Mouse (Mus musculus): ENCODE results near the gene Rab4a. TPM values are rescaled to one million over a fixed set of nuclear protein-coding genes. Genes with fewer than 3 reads are reported as not detected.

Rab4a gene
- polyA plus RNA-seq, 1 experiment from 2014 or later, result 42.3 TPM

DNA sequence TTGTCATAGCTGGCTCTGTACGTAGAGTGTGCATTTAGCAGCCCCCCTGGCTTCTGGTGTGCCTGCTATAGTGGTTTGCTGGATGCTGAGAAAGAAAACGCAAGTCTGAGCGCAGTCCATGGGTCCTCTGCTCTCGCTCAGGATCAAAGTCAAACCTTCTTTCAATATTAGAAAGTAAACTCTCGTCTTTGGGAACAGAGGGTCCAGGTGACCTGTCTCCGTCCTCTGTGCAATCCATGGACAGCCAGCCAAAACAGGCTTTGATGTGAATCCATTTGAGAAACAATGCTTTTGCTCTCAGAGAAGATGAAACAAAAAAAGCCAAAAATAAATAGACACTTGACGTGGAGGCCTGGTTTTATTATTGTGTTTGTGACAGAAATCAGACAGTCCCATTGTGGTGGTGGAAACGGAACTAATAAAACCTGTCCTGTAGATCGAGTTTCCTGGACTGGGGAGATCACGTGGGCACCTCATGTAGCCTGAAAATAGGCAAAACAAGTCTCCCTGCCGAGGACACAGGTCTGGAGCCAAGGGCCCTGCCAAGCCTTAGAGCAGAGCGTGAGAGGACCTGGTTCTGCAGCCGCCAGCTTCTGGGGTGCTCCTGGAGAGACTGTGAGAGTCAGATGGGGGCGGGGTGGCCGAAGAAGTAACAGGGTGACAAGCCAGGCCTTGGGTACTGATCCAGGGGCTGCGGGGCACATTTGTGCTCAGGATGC is 7.5 kb downstream of the Rab4a start:
- WGBS, result 75% methylated on average over 16 of the region's 16 CpGs
- H3K36me3 ChIP-seq, result peaks cover 9% of the 10 kb centered on the region
- ATAC-seq (ENCODE audit: insufficient number of reproducible peaks, low FRiP score), result no peak; the same call in 1 of the 2 replicates
- no peaks in the 10 kb centered on the region for H3K9me3 ChIP-seq (replicated peaks)
- peaks cover 34% of the 10 kb centered on the region for H3K4me1 ChIP-seq (replicated peaks)
- H3K4me3 ChIP-seq, result no peak overlapping the region
- 0 out of 2 replicates have a peak overlapping the region, but pooled peaks have one; percentile 23 for H3K9ac ChIP-seq
- no peak overlapping the region for H3K27ac ChIP-seq (ENCODE audit: poor library complexity, severe bottlenecking)
- H3K27me3 ChIP-seq (replicated peaks), result no peaks in the 10 kb centered on the region
- no peak overlapping the region for H3K4me2 ChIP-seq

DNA sequence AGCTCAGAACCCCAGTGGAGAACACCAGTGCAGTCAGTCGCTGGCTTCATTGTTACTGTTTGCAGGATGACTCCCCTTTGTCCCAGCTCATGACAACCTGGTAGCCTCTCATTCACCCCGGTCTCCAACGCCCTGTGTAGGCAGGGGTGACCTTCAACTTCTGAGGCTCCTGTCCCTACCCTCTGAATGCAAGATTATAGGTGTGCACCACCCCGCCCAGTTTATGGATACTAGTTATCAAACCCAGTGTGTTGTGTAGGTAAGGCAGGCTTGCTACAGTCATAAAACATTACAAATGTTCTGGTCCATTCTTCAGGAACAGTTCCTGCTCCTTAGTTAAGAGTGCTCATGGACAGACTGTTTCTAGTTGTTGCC is 8.1 kb downstream of the Rab4a start:
- H3K4me2 ChIP-seq, result no peak overlapping the region
- no peak for ATAC-seq (ENCODE audit: insufficient number of reproducible peaks, low FRiP score)
- H3K36me3 ChIP-seq, result peaks cover 9% of the 10 kb centered on the region
- no peaks in the 10 kb centered on the region for H3K27me3 ChIP-seq (replicated peaks)
- 0 out of 2 replicates have a peak overlapping the region, but pooled peaks have one; percentile 23 for H3K9ac ChIP-seq
- no peak overlapping the region for H3K4me3 ChIP-seq
- H3K9me3 ChIP-seq (replicated peaks), result no peaks in the 10 kb centered on the region
- H3K4me1 ChIP-seq (replicated peaks), result peaks cover 34% of the 10 kb centered on the region
- 82% methylated on average over 4 of the region's 4 CpGs for WGBS
- no peak overlapping the region for H3K27ac ChIP-seq (ENCODE audit: poor library complexity, severe bottlenecking)

DNA sequence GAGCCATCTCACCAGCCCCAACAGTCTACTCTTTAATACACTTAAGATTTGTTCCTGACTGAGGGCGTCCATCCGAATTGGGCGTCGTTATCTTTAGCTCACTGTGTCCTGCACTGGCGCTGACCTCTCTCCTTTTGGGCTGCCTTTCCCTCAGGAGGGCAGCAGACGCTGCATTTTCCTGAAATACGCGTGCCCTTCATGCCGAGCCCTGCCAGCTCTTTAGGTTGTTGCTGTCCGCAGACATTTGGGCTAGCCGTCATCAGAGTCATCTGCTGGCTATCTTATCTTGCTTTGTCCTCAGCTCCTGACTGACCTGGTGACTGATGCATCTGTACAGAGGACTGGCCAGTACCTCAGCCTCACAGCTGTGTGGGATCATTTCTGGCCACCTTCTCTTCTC is 9.5 kb downstream of the Rab4a start:
- H3K27ac ChIP-seq (ENCODE audit: poor library complexity, severe bottlenecking), result no peak overlapping the region
- peaks cover 34% of the 10 kb centered on the region for H3K4me1 ChIP-seq (replicated peaks)
- peaks cover 9% of the 10 kb centered on the region for H3K36me3 ChIP-seq
- H3K9me3 ChIP-seq (replicated peaks), result no peaks in the 10 kb centered on the region
- no peak overlapping the region for H3K9ac ChIP-seq
- no peak for ATAC-seq (ENCODE audit: insufficient number of reproducible peaks, low FRiP score)
- no peak overlapping the region for H3K4me3 ChIP-seq
- no peaks in the 10 kb centered on the region for H3K27me3 ChIP-seq (replicated peaks)
- H3K4me2 ChIP-seq, result no peak overlapping the region
- WGBS, result 41% methylated on average over 11 of the region's 11 CpGs

DNA sequence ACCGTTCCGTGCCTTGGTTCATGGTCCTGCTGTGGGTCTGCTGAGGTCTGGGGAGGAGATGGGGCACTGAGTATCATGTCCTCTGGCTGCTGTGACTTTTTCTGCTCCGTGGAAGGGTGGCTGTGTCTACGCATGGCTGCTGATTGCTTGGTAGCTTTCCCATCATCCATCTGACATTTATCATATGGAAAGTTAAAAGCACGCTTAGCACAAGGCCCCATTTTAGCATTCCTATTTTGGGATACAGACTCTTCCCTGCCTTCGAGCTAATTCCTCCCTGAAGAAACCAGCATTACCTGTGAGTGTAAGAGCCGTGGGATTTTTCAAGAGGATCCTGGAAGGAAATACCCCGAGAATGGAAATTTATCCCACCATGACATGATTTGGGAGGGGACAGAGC is 11.2 kb downstream of the Rab4a start:
- H3K4me3 ChIP-seq, result no peak overlapping the region
- peaks cover 9% of the 10 kb centered on the region for H3K36me3 ChIP-seq
- H3K4me2 ChIP-seq, result no peak overlapping the region
- H3K9me3 ChIP-seq (replicated peaks), result no peaks in the 10 kb centered on the region
- no peaks in the 10 kb centered on the region for H3K27me3 ChIP-seq (replicated peaks)
- no peak overlapping the region for H3K27ac ChIP-seq (ENCODE audit: poor library complexity, severe bottlenecking)
- no peak for ATAC-seq (ENCODE audit: insufficient number of reproducible peaks, low FRiP score)
- peaks cover 29% of the 10 kb centered on the region for H3K4me1 ChIP-seq (replicated peaks)
- WGBS, result 68% methylated on average over 8 of the region's 8 CpGs
- no peak overlapping the region for H3K9ac ChIP-seq

DNA sequence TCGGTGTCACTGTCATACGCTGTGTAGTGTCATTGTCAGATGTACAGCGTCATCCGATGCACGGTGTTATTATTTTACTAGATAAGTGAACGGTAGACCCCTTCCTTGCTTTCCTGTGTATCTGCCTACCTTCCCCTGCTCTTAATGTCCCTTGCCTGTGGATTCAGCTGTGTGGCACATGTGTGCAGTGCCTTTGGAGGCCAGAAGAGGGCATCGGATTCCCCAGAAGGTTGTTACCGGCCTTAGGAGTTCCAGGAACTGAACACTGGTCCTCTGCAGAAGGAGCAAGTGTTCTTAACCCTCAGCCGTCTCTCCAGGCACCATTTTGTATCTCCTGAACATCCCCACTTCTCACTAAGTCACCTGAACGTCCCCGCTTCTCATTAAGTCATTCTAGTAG is 12.0 kb downstream of the Rab4a start:
- ATAC-seq (ENCODE audit: insufficient number of reproducible peaks, low FRiP score), result no peak
- H3K9me3 ChIP-seq (replicated peaks), result no peaks in the 10 kb centered on the region
- H3K27ac ChIP-seq (ENCODE audit: poor library complexity, severe bottlenecking), result no peak overlapping the region
- no peaks in the 10 kb centered on the region for H3K27me3 ChIP-seq (replicated peaks)
- H3K9ac ChIP-seq, result no peak overlapping the region
- H3K4me1 ChIP-seq (replicated peaks), result peaks cover 29% of the 10 kb centered on the region
- no peak overlapping the region for H3K4me2 ChIP-seq
- H3K4me3 ChIP-seq, result no peak overlapping the region
- peaks cover 11% of the 10 kb centered on the region for H3K36me3 ChIP-seq
- 83% methylated on average over 11 of the region's 11 CpGs for WGBS

DNA sequence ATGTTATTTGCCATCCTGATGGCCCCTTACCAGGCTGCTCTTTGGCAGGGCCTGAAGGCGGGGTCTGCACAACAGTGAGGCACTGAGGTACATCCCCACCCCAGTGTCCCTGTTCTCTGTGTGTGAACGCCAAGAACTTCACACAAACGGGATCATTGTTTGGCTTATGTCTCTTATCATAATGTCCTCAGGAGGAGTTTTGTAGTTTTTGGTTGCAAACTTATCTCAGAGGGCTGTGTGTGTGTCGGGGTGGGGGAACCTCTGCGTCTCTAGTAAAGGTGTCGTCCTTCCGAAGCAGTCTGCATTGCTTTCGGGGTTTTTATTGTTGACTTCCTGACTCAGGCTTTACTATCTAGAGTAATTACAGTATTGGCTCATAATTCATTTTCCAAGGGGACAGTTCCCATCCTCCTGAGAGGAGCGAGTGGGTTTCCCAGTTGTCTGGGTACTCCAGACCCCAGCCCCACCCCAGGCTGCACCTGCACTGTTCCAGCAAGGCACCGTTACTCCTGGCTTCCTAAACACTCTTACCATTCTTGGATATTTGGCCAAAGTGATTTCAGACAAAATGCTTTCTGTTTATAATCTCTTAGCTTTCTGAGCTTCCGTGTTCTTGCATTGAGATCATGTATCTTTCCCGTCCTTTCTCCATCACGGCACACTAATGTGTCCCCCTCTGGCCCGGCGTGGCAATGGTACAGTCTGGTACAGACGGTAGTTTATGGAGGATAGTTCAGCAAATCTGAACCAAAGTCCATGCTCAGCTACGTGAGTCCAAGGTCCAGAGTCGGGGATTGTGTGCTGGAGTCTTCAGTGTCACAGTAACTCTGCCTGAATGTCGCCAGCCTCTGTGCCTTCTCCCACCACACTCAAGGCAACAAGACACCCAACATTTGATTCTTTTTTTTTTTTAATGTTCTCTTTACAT is 14.2 kb downstream of the Rab4a start:
- 82% methylated on average over 19 of the region's 19 CpGs for WGBS
- Histone ChIP-seq H3K9ac (no peak overlapping the region), H3K4me3 (no peak overlapping the region), H3K4me2 (no peak overlapping the region), H3K36me3 (peaks cover 29% of the 10 kb centered on the region), H3K9me3 (replicated peaks) (peaks cover 3% of the 10 kb centered on the region; the same call in 1 of the 2 replicates), H3K4me1 (replicated peaks) (peaks cover 21% of the 10 kb centered on the region), H3K27me3 (replicated peaks) (no peaks in the 10 kb centered on the region), H3K27ac (ENCODE audit: poor library complexity, severe bottlenecking) (no peak overlapping the region)
- ATAC-seq (ENCODE audit: insufficient number of reproducible peaks, low FRiP score), result no peak

DNA sequence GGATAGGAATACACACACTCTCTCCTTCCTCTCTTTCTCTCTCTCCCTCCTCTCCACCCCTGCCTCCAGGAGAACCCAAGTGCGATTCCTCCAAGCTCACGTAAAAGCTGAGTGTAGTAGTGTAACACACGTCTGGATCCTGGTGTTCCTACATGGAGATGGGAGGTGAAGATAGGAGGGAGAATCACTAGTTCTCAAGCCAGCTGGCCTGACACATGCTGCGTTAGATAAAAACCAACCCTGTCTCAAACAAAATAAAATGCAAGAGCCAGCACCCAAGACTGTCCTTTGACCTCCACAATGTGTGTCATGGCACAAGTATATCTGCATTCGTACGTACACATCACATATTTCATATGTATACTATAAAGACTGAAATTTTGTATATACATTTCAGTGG is 15.0 kb downstream of the Rab4a start:
- Histone ChIP-seq H3K27ac (ENCODE audit: poor library complexity, severe bottlenecking) (no peak overlapping the region), H3K4me1 (replicated peaks) (peaks cover 15% of the 10 kb centered on the region), H3K36me3 (peaks cover 31% of the 10 kb centered on the region), H3K9me3 (replicated peaks) (peaks cover 3% of the 10 kb centered on the region; the same call in 1 of the 2 replicates), H3K27me3 (replicated peaks) (no peaks in the 10 kb centered on the region), H3K4me3 (no peak overlapping the region), H3K4me2 (no peak overlapping the region), H3K9ac (no peak overlapping the region)
- no peak for ATAC-seq (ENCODE audit: insufficient number of reproducible peaks, low FRiP score)
- 86% methylated on average over 6 of the region's 6 CpGs for WGBS

DNA sequence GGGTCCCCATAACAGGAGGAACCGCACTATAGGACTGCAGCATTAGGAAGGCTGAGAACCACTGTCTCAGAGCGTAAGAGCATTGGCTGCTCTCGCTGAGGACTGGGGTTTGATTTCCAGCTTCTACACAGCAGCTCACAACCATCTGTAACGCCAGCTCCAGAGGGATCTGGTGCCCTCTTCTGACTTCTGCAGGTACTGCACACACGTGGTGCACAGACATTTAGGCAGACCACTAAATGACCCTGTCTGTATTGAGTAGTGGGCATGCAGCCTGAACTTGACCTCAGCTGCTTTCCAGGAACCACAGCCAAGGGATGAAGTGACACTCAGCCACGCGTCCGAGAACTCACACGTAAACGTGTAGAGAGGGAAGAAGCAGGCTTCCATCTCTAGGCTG is 17.3 kb downstream of the Rab4a start:
- H3K36me3 ChIP-seq, result peaks cover 40% of the 10 kb centered on the region
- WGBS, result 90% methylated on average over 10 of the region's 10 CpGs

DNA sequence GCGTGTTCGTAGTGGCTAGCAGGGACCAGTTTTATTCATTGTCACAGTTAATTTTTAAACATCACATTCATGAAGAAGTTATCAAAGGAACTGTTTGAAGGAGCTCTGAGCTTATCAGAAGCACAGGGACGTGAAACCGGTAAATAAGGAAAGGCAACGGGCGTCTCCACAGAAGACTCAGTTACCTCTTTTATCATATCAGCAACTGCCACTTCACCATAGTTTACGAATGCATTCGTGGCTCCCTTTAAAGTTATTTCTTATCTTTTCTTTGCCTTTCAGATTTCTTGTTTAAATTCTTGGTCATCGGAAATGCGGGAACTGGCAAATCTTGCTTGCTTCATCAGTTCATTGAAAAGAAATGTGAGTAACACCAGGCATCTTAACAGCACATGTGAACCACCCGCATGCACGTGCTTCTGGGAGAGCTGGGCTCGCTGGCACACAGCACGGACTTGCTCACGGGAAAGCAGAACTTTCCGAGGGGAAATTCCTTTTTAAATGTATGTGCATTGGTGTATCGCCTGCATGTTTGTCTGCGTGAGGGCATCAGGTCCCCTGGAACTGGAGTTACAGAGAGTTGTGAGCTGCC is 17.8 kb downstream of the Rab4a start:
- H3K4me2 ChIP-seq, result no peak overlapping the region
- H3K27ac ChIP-seq (ENCODE audit: poor library complexity, severe bottlenecking), result no peak overlapping the region
- H3K4me3 ChIP-seq, result no peak overlapping the region
- H3K9me3 ChIP-seq (replicated peaks), result peaks cover 3% of the 10 kb centered on the region; the same call in 1 of the 2 replicates
- ATAC-seq (ENCODE audit: insufficient number of reproducible peaks, low FRiP score), result no peak
- H3K4me1 ChIP-seq (replicated peaks), result no peaks in the 10 kb centered on the region
- no peaks in the 10 kb centered on the region for H3K27me3 ChIP-seq (replicated peaks)
- peaks cover 45% of the 10 kb centered on the region for H3K36me3 ChIP-seq
- H3K9ac ChIP-seq, result no peak overlapping the region
- 64% methylated on average over 18 of the region's 18 CpGs for WGBS

More for the DNA sequence above, 17.3 kb downstream of the Rab4a start:
- H3K4me2 ChIP-seq, result no peak overlapping the region
- no peak for ATAC-seq (ENCODE audit: insufficient number of reproducible peaks, low FRiP score)
- H3K4me3 ChIP-seq, result no peak overlapping the region
- no peaks in the 10 kb centered on the region for H3K27me3 ChIP-seq (replicated peaks)
- H3K9me3 ChIP-seq (replicated peaks), result peaks cover 3% of the 10 kb centered on the region; the same call in 1 of the 2 replicates
- H3K9ac ChIP-seq, result no peak overlapping the region
- H3K27ac ChIP-seq (ENCODE audit: poor library complexity, severe bottlenecking), result no peak overlapping the region
- H3K4me1 ChIP-seq (replicated peaks), result no peaks in the 10 kb centered on the region

DNA sequence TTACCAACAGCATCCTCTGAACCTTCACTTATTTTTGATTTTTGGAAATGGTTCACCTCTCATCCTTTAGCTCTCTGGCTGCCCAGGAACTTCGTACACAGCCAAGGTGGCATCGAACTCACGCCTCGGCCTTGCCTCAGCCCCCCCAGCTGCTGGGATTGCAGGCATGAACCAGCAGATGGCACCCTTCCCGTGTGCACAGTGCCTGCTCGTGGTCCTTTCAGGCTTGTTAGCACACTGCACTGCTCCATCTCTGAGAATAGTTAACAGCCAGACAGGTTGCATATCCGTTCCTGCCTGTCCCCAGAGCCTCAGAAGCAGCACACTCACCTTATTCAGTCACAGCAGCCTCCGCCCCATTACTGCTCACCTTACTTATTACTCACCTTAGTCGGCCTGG is 20.2 kb downstream of the Rab4a start:
- Histone ChIP-seq H3K9ac (no peak overlapping the region), H3K4me1 (replicated peaks) (no peaks in the 10 kb centered on the region), H3K4me3 (no peak overlapping the region), H3K27me3 (replicated peaks) (no peaks in the 10 kb centered on the region), H3K9me3 (replicated peaks) (peaks cover 3% of the 10 kb centered on the region; the same call in 1 of the 2 replicates), H3K27ac (ENCODE audit: poor library complexity, severe bottlenecking) (no peak overlapping the region), H3K4me2 (no peak overlapping the region), H3K36me3 (peaks cover 65% of the 10 kb centered on the region)
- no peak for ATAC-seq (ENCODE audit: insufficient number of reproducible peaks, low FRiP score)
- 64% methylated on average over 9 of the region's 9 CpGs for WGBS

DNA sequence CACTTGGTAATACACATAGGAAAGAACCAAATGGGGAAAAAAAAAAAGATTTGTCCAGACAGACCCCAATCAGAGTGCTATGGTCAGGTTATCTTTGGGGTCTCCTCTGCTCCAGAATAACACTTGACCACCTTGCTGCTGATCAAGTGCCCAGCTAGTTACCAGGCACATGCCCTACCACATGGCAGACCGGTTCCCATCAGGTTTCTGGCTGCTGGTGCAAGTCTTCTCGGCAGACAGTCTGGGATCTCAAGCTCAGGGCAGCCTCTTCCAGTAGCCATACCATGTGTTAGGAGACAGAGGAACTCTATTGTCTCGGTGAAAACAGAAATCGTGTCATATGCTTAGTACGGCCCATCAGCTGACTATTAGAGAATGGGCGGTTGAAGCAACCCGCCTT is 21.0 kb downstream of the Rab4a start:
- Histone ChIP-seq H3K27me3 (replicated peaks) (no peaks in the 10 kb centered on the region), H3K9me3 (replicated peaks) (peaks cover 3% of the 10 kb centered on the region; the same call in 1 of the 2 replicates), H3K4me1 (replicated peaks) (no peaks in the 10 kb centered on the region), H3K4me2 (no peak overlapping the region), H3K4me3 (no peak overlapping the region), H3K9ac (no peak overlapping the region), H3K36me3 (peaks cover 72% of the 10 kb centered on the region), H3K27ac (ENCODE audit: poor library complexity, severe bottlenecking) (no peak overlapping the region)
- 91% methylated on average over 7 of the region's 7 CpGs for WGBS
- ATAC-seq (ENCODE audit: insufficient number of reproducible peaks, low FRiP score), result no peak

Measured in heart, embryonic 12.5 days (tissue).